Mouse (Mus musculus) erythroblast, embryonic 14.5 days (primary cell): Measurements from ENCODE around the gene Map4k2. TPM values are rescaled to one million over a fixed set of nuclear protein-coding genes. Genes with fewer than 3 reads are reported as not detected.
A peak's percentile ranks its signal among the peaks of the same experiment; 100 is the strongest.

ENCODE experiments used
- H3K27me3 ChIP-seq: 2 replicates; pipeline ENCODE4 v1.6.1; 2012; ENCODE audit warnings: inconsistent platforms; ENCODE audit not compliant: control insufficient read depth
- H3K36me3 ChIP-seq: 2 replicates; pipeline ENCODE4 v1.6.1; 2012; ENCODE audit warnings: mild to moderate bottlenecking, inconsistent platforms; ENCODE audit not compliant: control insufficient read depth
- H3K4me1 ChIP-seq: 2 replicates; pipeline ENCODE4 v1.6.1; 2012; ENCODE audit warnings: inconsistent platforms; ENCODE audit not compliant: control insufficient read depth
- H3K4me3 ChIP-seq: replicated peaks from 2 replicates; pipeline ENCODE3; 2012; ENCODE audit warnings: moderate library complexity, mild to moderate bottlenecking, inconsistent platforms
- H3K9me3 ChIP-seq: 2 replicates; pipeline ENCODE4 v1.6.1; 2012; ENCODE audit warnings: low read length, inconsistent platforms, mixed read lengths; ENCODE audit not compliant: control insufficient read depth
- GATA1 ChIP-seq: IDR thresholded peaks from 2 replicates; pipeline ENCODE4 v1.6.1; 2012; ENCODE audit warnings: low read length, inconsistent platforms, mixed read lengths
- TAL1 ChIP-seq: IDR thresholded peaks from 3 replicates; pipeline ENCODE4 v1.6.1; 2012; ENCODE audit warnings: low read length, inconsistent platforms, mixed read lengths
- polyA plus RNA-seq: library from polyadenylated mRNA; stranded (reverse); fragments of >175 nt; gene quantifications from 2 replicates; pipeline ENCODE4 v1.2.3, GENCODE M21; 2012

Map4k2 gene
- polyA plus RNA-seq, 1 experiment, result 2.1 TPM

- H3K27me3 ChIP-seq, result peaks cover 4% of the 10 kb centered on the region; the same call in 1 of the 2 replicates
- H3K9me3 ChIP-seq, result no peaks in the 10 kb centered on the region
- TF ChIP-seq TAL1, result no peak
- TF ChIP-seq GATA1, result no peak
- peaks cover 68% of the 10 kb centered on the region for H3K36me3 ChIP-seq
- peak overlapping the region; percentile 80 for H3K4me3 ChIP-seq
- peaks cover 59% of the 10 kb centered on the region for H3K4me1 ChIP-seq
These were observed 630 bp downstream of the Map4k2 start for GRCm38 (mm10) chr19:6341453-6342077.

GRCm38 (mm10) chr19:6342276-6342933 lies 1.5 kb downstream of the Map4k2 start:
- H3K4me3 ChIP-seq, result peak overlapping the region; percentile 2
- TF ChIP-seq GATA1 (no peak), TAL1 (no peak)
- H3K9me3 ChIP-seq, result no peaks in the 10 kb centered on the region
- peaks cover 51% of the 10 kb centered on the region for H3K4me1 ChIP-seq
- H3K27me3 ChIP-seq, result peaks cover 4% of the 10 kb centered on the region; the same call in 1 of the 2 replicates
- peaks cover 68% of the 10 kb centered on the region for H3K36me3 ChIP-seq

GRCm38 (mm10) chr19:6343066-6343925 lies 2.4 kb downstream of the Map4k2 start:
- Histone ChIP-seq H3K4me3 (no peak overlapping the region), H3K27me3 (peaks cover 4% of the 10 kb centered on the region; the same call in 1 of the 2 replicates), H3K9me3 (no peaks in the 10 kb centered on the region)

GRCm38 (mm10) chr19:6343996-6344395 lies 3.1 kb downstream of the Map4k2 start:
- H3K36me3 ChIP-seq, result peaks cover 57% of the 10 kb centered on the region
- peaks cover 56% of the 10 kb centered on the region for H3K4me1 ChIP-seq
- H3K27me3 ChIP-seq, result peaks cover 4% of the 10 kb centered on the region; the same call in 1 of the 2 replicates
- TF ChIP-seq GATA1, result no peak
- TF ChIP-seq TAL1, result no peak
- H3K9me3 ChIP-seq, result no peaks in the 10 kb centered on the region
- no peak overlapping the region for H3K4me3 ChIP-seq

More at GRCm38 (mm10) chr19:6343066-6343925, 2.4 kb downstream of the Map4k2 start:
- H3K36me3 ChIP-seq, result peaks cover 64% of the 10 kb centered on the region
- H3K4me1 ChIP-seq, result peaks cover 50% of the 10 kb centered on the region
- TF ChIP-seq GATA1 (no peak), TAL1 (no peak)

- TF ChIP-seq TAL1, result no peak
- no peak for TF ChIP-seq GATA1
- H3K27me3 ChIP-seq, result peaks cover 4% of the 10 kb centered on the region; the same call in 1 of the 2 replicates
- no peaks in the 10 kb centered on the region for H3K9me3 ChIP-seq
- peaks cover 43% of the 10 kb centered on the region for H3K4me1 ChIP-seq
- no peak overlapping the region for H3K4me3 ChIP-seq
- H3K36me3 ChIP-seq, result peaks cover 46% of the 10 kb centered on the region
These were observed 5.1 kb downstream of the Map4k2 start for GRCm38 (mm10) chr19:6346023-6346422.

GRCm38 (mm10) chr19:6346661-6347060 lies 5.7 kb downstream of the Map4k2 start:
- Histone ChIP-seq H3K4me1 (peaks cover 37% of the 10 kb centered on the region), H3K36me3 (peaks cover 47% of the 10 kb centered on the region)
- TF ChIP-seq GATA1, result no peak
- no peak for TF ChIP-seq TAL1

GRCm38 (mm10) chr19:6347615-6348014 lies 6.7 kb downstream of the Map4k2 start:
- H3K4me3 ChIP-seq, result no peak overlapping the region
- H3K4me1 ChIP-seq, result peaks cover 28% of the 10 kb centered on the region
- no peak for TF ChIP-seq TAL1
- TF ChIP-seq GATA1, result no peak
- no peaks in the 10 kb centered on the region for H3K27me3 ChIP-seq
- H3K36me3 ChIP-seq, result peaks cover 47% of the 10 kb centered on the region
- H3K9me3 ChIP-seq, result no peaks in the 10 kb centered on the region

More at GRCm38 (mm10) chr19:6346661-6347060, 5.7 kb downstream of the Map4k2 start:
- Histone ChIP-seq H3K4me3 (no peak overlapping the region), H3K27me3 (peaks cover 3% of the 10 kb centered on the region; the same call in 1 of the 2 replicates), H3K9me3 (no peaks in the 10 kb centered on the region)

- Histone ChIP-seq H3K4me1 (peaks cover 18% of the 10 kb centered on the region), H3K27me3 (no peaks in the 10 kb centered on the region), H3K9me3 (no peaks in the 10 kb centered on the region), H3K36me3 (peaks cover 49% of the 10 kb centered on the region), H3K4me3 (no peak overlapping the region)
- TF ChIP-seq GATA1 (no peak), TAL1 (no peak)
These were observed 7.8 kb downstream of the Map4k2 start for GRCm38 (mm10) chr19:6348717-6349116.
